Mouse (Mus musculus) bone marrow, adult 2 months (tissue): Measurements from ENCODE around the gene Mllt10.

Source experiments
- CTCF ChIP-seq: fragments of 200-500 bp; IDR thresholded peaks from 2 replicates; pipeline ENCODE4 v1.5.1; 2011; ENCODE audit warnings: low read length, control low read depth; ENCODE audit not compliant: control insufficient read depth, insufficient read depth
- POLR2A ChIP-seq: fragments of 200-500 bp; IDR thresholded peaks from 2 replicates; pipeline ENCODE4 v1.6.1; 2011; ENCODE audit warnings: low read depth, mild to moderate bottlenecking, control low read depth, low read length, borderline replicate concordance; ENCODE audit not compliant: control insufficient read depth

DNA sequence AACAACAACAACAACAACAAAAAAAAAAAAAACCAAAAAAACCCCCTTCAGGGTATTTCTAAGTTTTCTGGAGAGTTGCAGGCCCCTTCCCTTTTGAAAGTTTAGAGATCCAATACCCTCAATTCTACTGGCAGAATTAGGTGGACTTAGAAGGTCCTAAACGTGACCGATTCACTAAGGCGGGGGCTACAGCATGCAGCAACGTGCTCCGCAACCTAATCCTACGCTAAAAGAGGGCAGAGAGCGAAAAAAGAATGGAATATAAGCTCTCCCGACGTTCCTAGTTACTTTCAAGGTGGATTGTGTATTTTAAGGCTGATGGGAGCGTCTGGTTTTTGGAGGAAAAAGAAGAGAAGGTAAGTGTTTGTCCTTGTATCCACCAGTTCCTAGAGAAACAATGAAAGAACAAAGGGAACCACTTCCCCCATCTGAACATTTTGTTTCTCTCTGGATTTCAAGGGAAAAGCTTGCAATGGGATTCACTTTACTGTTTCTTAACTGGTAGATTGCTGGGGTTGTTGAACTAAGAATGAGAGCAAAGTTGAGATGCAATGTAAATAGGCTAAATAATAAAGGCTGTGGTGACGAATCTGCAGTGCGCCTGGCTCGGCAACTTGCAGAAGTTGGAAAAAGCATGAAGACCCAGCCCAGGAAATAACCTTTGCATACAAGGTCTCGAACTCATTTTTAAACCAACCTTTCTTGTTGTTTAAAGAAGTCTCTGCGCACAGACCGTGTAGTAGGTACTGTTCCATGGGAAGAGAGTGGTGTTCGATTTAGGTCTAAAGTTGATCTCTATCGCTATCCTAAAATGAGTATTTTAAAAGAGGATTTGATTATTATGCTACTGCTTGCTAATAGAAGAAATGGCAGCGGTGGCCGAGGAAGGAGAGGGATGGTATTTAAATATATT, at the start of gene Mllt10:
- TF ChIP-seq CTCF (no peak), POLR2A (no peak)
